Mouse (Mus musculus): ENCODE data around the gene Adcy9. TPM values are rescaled to one million over a fixed set of nuclear protein-coding genes. Genes with fewer than 3 reads are reported as not detected.

Gene Adcy9
- polyA plus RNA-seq, 1 experiment from 2014 or later: 0.41 TPM

DNA sequence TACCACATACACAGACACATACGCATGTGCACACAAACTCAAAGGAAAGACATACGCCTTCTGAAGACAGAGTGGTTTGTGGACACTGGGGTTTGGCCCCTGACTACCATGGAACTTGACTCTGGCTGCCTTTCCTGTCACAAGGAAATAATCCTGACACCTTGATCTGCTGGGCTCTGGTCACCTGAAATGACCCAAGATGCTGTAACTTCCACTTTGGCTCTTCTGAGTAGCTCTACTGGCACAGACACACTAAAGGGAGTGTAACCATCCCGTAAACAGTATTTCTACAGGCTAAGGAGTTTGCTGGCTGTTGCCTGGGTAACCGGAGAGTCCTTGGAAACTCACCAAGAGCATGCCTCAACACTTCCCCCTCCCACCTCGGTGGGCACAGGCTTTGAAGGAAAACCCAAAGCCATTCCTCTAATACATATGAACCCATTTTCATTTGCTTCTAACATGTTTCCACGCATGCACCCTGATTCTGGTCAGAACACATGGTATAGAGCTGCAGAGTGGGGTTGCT, 102.2 kb downstream of the Adcy9 start:
- 65% methylated on average over 6 of the region's 6 CpGs for WGBS (ENCODE audit: insufficient replicate concordance)
- no peak overlapping the region for H3K27ac ChIP-seq (replicated peaks)

DNA sequence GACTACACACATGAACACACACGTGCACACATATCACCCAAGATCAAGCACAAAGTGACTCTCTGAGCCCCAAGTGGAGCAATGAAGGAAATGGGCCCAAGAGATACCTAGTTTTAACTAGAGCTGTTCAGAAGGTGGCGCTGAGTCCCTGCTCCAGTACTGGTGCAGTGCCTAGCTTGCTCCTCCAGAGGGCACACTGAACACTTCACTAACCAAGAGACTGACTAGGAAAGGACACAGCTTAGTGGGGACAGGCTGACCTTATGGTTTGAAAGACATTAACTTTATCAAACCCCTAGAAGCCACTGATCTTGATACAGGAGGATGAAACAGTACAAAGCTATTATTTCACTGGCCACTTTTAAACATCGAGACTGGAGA, 104.2 kb downstream of the Adcy9 start:
- H3K4me3 ChIP-seq (replicated peaks): no peak overlapping the region
- no peaks in the 10 kb centered on the region for H3K27me3 ChIP-seq
- 27% methylated on average over 3 of the region's 3 CpGs for WGBS (ENCODE audit: insufficient replicate concordance)
- H3K9me3 ChIP-seq (replicated peaks): no peaks in the 10 kb centered on the region
- H3K36me3 ChIP-seq (replicated peaks): no peaks in the 10 kb centered on the region
- no peak overlapping the region for H3K27ac ChIP-seq (replicated peaks)
- ATAC-seq (ENCODE audit: insufficient read depth): peak; percentile 60; the same call in 1 of the 2 replicates
- H3K9ac ChIP-seq: no peak overlapping the region
- no peak overlapping the region for H3K4me2 ChIP-seq
- no peaks in the 10 kb centered on the region for H3K4me1 ChIP-seq (replicated peaks)

More for the DNA sequence above, 102.2 kb downstream of the Adcy9 start:
- H3K9me3 ChIP-seq (replicated peaks): no peaks in the 10 kb centered on the region
- H3K4me1 ChIP-seq (replicated peaks): no peaks in the 10 kb centered on the region
- no peaks in the 10 kb centered on the region for H3K36me3 ChIP-seq (replicated peaks)
- no peak for ATAC-seq (ENCODE audit: insufficient read depth)
- no peaks in the 10 kb centered on the region for H3K27me3 ChIP-seq
- H3K4me3 ChIP-seq (replicated peaks): no peak overlapping the region
- no peak overlapping the region for H3K9ac ChIP-seq
- no peak overlapping the region for H3K4me2 ChIP-seq

DNA sequence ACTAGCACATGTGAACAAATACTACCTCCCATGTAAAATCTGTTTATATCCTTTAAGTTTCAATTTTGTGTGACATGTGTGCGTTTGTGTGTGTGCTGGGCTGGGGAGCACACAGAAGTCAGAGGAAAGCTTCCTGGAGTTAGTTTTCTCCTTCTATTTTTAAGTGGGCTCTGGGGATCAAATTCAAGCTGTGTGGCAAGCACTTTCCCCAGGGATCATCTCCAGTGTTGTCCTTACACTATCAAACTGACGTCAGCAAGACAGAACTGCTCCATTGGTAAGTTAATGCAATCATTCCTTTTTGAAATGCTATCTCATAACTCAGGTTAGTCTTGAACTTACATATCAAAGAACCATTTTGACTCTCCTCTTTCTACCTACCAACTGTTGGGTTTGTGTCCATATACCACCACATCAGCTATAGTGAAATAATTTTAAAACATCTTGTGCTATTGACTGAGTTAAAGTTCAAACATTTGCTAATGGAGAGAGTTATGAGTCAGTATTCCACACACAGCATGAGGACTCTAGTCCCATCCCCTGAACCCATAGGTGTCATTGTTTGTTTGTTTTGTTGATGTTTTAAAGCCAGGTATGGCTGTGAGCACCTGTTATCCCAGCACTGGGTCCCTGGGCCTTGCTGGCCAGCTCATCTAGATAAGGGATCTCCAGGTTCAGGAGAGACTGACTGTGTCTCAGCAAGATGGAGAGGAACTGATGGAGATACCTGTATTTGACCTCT, 104.8 kb downstream of the Adcy9 start:
- Histone ChIP-seq H3K4me3 (replicated peaks) (no peak overlapping the region), H3K9me3 (replicated peaks) (no peaks in the 10 kb centered on the region), H3K27ac (replicated peaks) (no peak overlapping the region), H3K4me2 (no peak overlapping the region), H3K9ac (no peak overlapping the region), H3K4me1 (replicated peaks) (no peaks in the 10 kb centered on the region), H3K36me3 (replicated peaks) (no peaks in the 10 kb centered on the region), H3K27me3 (no peaks in the 10 kb centered on the region)
- no peak for ATAC-seq (ENCODE audit: insufficient read depth)
- WGBS (ENCODE audit: insufficient replicate concordance): 65% methylated on average over 2 of the region's 2 CpGs

DNA sequence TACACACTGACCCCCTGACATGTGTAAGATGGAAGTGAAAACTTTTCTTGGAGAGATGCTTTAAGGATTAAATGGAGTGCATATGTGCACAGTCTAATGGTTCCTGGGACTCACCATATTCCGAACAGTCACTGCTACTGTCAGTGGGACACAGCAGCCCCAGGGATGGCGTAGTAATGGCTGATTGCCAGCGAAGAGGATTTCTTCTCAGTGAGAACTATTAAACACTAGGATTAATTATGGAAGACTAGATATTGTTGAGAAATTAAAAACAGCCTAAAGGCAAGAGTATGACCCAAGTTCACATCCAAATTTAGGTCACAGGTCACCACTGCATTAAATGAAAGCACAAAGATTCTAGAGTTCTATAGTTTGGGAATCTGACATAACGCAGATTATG, 105.4 kb downstream of the Adcy9 start:
- 78% methylated on average over 4 of the region's 4 CpGs for WGBS (ENCODE audit: insufficient replicate concordance)
- Histone ChIP-seq H3K36me3 (replicated peaks) (no peaks in the 10 kb centered on the region), H3K4me2 (no peak overlapping the region), H3K4me3 (replicated peaks) (no peak overlapping the region), H3K4me1 (replicated peaks) (no peaks in the 10 kb centered on the region), H3K27me3 (no peaks in the 10 kb centered on the region), H3K9ac (no peak overlapping the region), H3K9me3 (replicated peaks) (no peaks in the 10 kb centered on the region), H3K27ac (replicated peaks) (no peak overlapping the region)
- ATAC-seq (ENCODE audit: insufficient read depth): no peak

DNA sequence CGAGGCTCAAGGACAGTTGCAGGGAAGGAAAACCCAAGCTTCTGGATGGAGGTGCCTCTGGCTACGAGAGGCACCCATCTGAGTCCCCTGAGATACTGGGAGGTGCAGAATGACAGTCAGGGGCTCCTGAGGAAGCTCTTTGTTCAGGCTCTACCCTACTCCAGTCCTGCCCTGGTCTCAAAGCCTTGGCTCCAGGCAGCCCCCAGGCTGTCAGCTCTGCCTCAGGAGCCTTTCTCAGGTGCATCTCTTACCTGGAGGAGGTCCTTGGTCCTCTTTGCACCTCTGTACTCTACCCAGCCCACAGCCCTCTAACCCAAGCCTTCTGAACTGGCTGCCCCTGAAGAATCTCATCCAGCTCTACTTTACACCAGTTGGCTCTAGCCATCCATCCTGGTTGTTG, 108.3 kb downstream of the Adcy9 start:
- Histone ChIP-seq H3K36me3 (replicated peaks) (no peaks in the 10 kb centered on the region), H3K27me3 (no peaks in the 10 kb centered on the region)

DNA sequence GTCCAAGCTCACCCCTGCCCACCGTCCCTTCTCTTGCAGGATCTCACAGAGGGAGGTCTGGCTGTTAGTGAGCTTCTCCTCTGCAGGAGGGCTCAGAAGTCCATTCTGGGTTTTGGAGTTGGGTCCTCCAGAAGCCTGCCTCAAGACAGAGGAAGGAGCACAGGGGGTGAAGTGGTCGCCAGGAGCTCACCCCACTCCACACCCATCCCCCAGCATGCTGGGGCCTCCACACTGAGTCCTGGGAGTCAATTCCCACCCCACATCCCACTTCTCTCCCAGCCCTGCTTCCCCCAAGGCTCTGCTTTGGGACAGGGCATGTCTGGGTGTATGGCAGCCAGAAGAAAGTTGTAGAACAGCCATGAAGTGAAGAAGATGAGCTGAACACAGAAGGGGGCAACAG, 108.7 kb downstream of the Adcy9 start:
- no peak overlapping the region for H3K27ac ChIP-seq (replicated peaks)
- ATAC-seq (ENCODE audit: insufficient read depth): no peak
- no peaks in the 10 kb centered on the region for H3K9me3 ChIP-seq (replicated peaks)
- H3K4me3 ChIP-seq (replicated peaks): no peak overlapping the region
- H3K4me2 ChIP-seq: no peak overlapping the region
- no peak overlapping the region for H3K9ac ChIP-seq
- H3K36me3 ChIP-seq (replicated peaks): no peaks in the 10 kb centered on the region
- WGBS (ENCODE audit: insufficient replicate concordance): 53% methylated on average over 2 of the region's 2 CpGs
- no peaks in the 10 kb centered on the region for H3K4me1 ChIP-seq (replicated peaks)
- no peaks in the 10 kb centered on the region for H3K27me3 ChIP-seq

More for the DNA sequence above, 108.3 kb downstream of the Adcy9 start:
- Histone ChIP-seq H3K9ac (no peak overlapping the region), H3K27ac (replicated peaks) (no peak overlapping the region), H3K9me3 (replicated peaks) (no peaks in the 10 kb centered on the region), H3K4me2 (no peak overlapping the region), H3K4me1 (replicated peaks) (no peaks in the 10 kb centered on the region), H3K4me3 (replicated peaks) (no peak overlapping the region)
- ATAC-seq (ENCODE audit: insufficient read depth): no peak
- WGBS (ENCODE audit: insufficient replicate concordance): 48% methylated on average over 2 of the region's 2 CpGs

DNA sequence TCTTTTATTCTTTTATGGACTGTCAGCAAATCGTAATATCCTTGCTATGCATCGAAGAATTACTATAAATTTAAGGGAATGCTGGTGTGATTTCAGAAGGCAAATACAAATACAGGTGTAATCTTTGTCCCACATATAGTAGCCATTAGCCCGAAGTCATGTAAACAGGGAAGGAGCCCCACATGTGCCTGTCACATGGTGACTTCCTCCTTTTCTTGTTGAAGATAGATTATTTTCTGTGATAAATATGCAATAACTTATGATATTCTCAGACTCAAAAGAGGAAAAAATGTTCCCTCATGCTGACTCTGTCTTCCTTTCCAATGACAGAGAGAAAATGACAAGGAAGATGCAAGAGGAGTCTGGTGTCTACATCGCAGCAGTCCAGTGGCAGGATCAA, 112.5 kb downstream of the Adcy9 start:
- no peaks in the 10 kb centered on the region for H3K36me3 ChIP-seq (replicated peaks)
- H3K4me3 ChIP-seq (replicated peaks): no peak overlapping the region
- H3K4me1 ChIP-seq (replicated peaks): no peaks in the 10 kb centered on the region
- H3K27ac ChIP-seq (replicated peaks): no peak overlapping the region
- H3K9me3 ChIP-seq (replicated peaks): no peaks in the 10 kb centered on the region
- ATAC-seq (ENCODE audit: insufficient read depth): no peak
- no peak overlapping the region for H3K9ac ChIP-seq
- 68% methylated on average over 4 of the region's 4 CpGs for WGBS (ENCODE audit: insufficient replicate concordance)
- no peak overlapping the region for H3K4me2 ChIP-seq
- H3K27me3 ChIP-seq: no peaks in the 10 kb centered on the region

DNA sequence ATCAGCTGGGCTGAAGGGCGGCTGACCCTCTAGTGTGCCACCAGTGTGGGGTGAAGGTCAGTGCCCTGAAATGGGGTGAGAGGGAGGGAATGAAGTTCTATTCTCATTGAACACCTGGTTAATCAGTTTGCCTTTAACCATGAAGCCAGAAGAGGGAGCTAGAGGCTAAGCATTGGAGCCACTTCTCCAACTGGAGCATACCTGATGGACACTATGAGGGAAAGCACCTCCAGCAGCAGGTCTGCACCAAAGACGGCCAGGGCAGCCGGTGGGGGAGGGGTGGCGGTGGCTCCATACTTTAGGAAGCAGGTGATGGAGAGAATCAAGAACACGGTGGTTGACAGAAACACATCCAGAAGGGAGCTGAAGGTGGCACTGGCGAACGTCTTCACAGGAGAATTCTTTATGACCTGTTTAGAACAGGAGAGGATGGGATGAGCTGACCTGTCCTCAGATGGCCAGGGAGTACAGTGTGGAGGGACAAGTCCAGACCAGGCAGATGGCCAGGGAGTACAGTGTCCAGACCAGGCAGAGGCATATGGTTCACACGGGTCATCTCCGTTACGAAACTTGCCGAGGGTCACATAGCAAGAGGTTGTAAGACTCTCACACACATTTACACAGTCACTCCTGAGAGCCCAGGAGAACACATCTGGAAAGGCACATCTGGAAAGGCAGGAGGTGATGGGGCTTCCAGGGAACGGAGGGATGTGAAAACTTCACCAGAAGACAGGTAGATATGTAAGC, 115.9 kb downstream of the Adcy9 start:
- 63% methylated on average over 12 of the region's 12 CpGs for WGBS (ENCODE audit: insufficient replicate concordance)

DNA sequence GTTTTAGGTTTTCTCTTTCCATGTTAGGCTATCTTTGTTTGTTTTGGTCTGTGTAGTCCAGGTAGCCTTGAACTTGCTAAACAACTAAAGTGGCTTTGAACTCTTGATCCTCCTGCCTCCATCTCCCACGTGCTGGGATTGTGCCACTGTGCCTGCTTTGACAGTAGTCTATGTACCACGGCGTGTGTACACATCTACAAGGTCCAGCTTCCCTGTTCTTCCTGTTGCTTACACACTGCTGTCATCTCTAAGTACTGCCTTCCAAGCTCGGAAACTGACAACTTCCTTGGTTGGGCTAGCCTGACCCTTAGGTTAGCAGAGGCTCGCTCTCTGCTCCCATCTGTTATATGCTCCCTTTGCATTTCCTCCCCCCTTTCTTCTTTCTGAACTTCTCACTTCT, 116.7 kb downstream of the Adcy9 start:
- H3K9me3 ChIP-seq (replicated peaks): no peaks in the 10 kb centered on the region
- ATAC-seq (ENCODE audit: insufficient read depth): no peak
- H3K4me3 ChIP-seq (replicated peaks): no peak overlapping the region
- H3K36me3 ChIP-seq (replicated peaks): no peaks in the 10 kb centered on the region
- 56% methylated on average over 5 of the region's 5 CpGs for WGBS (ENCODE audit: insufficient replicate concordance)
- H3K9ac ChIP-seq: no peak overlapping the region
- no peaks in the 10 kb centered on the region for H3K27me3 ChIP-seq
- H3K4me1 ChIP-seq (replicated peaks): no peaks in the 10 kb centered on the region
- H3K4me2 ChIP-seq: no peak overlapping the region
- H3K27ac ChIP-seq (replicated peaks): no peak overlapping the region

More for the DNA sequence above, 115.9 kb downstream of the Adcy9 start:
- no peak overlapping the region for H3K27ac ChIP-seq (replicated peaks)
- H3K27me3 ChIP-seq: no peaks in the 10 kb centered on the region
- no peak overlapping the region for H3K4me2 ChIP-seq
- no peak overlapping the region for H3K9ac ChIP-seq
- H3K4me3 ChIP-seq (replicated peaks): no peak overlapping the region
- H3K9me3 ChIP-seq (replicated peaks): no peaks in the 10 kb centered on the region
- no peaks in the 10 kb centered on the region for H3K36me3 ChIP-seq (replicated peaks)
- no peaks in the 10 kb centered on the region for H3K4me1 ChIP-seq (replicated peaks)
- no peak for ATAC-seq (ENCODE audit: insufficient read depth)

DNA sequence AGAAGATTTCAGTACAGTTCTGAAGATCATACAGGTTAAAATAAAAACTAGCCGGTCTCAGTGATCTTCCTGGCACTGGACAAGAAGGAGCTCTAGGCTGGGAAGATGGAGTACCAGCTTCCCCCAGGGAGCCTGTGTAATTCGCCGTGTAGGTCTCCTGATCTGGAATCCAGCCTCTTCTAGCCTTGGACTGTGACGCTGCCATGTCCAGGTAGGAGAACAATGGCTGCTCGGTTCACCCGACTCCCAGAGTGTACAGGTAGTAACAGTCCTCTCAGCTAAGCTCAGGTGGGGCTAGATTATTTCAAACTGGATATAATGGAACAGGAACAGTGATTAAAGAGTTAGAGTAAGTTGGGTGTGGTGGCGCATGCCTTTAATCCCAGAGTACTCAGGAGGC, 120.0 kb downstream of the Adcy9 start:
- Histone ChIP-seq H3K4me3 (replicated peaks) (no peak overlapping the region), H3K4me1 (replicated peaks) (no peaks in the 10 kb centered on the region), H3K4me2 (no peak overlapping the region), H3K27me3 (no peaks in the 10 kb centered on the region), H3K9me3 (replicated peaks) (no peaks in the 10 kb centered on the region), H3K36me3 (replicated peaks) (peaks cover 3% of the 10 kb centered on the region; the same call in 1 of the 2 replicates), H3K27ac (replicated peaks) (no peak overlapping the region), H3K9ac (no peak overlapping the region)
- no peak for ATAC-seq (ENCODE audit: insufficient read depth)
- WGBS (ENCODE audit: insufficient replicate concordance): 78% methylated on average over 7 of the region's 7 CpGs

DNA sequence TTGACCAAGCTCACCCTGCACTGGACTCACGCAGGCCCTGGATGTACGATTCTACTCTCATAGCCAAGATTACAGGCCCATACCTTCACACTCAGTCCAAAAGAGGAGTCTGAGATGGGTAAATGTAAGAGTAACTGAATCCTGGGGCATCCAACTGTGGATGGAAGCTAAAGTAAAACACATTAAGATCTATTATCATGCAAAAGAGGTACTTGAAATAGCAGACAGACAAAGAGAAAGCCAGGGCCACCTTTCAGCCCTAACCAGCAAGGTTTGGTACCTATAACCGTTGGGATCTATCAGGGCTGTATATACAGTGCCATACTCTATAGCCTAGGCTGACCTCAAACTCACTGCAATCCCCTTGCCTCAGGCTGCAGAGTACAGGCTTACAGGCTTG, 127.0 kb downstream of the Adcy9 start:
- H3K4me2 ChIP-seq: no peak overlapping the region
- H3K9me3 ChIP-seq (replicated peaks): no peaks in the 10 kb centered on the region
- no peaks in the 10 kb centered on the region for H3K4me1 ChIP-seq (replicated peaks)
- H3K9ac ChIP-seq: no peak overlapping the region
- H3K27ac ChIP-seq (replicated peaks): no peak overlapping the region
- peaks cover 3% of the 10 kb centered on the region; the same call in 1 of the 2 replicates for H3K36me3 ChIP-seq (replicated peaks)
- no peak overlapping the region for H3K4me3 ChIP-seq (replicated peaks)
- no peaks in the 10 kb centered on the region for H3K27me3 ChIP-seq
- no peak for ATAC-seq (ENCODE audit: insufficient read depth)
- 63% methylated on average over 3 of the region's 3 CpGs for WGBS (ENCODE audit: insufficient replicate concordance)

Measured in liver, embryonic 15.5 days (tissue).